Mouse (Mus musculus): ENCODE measurements around the gene Majin.

DNA sequence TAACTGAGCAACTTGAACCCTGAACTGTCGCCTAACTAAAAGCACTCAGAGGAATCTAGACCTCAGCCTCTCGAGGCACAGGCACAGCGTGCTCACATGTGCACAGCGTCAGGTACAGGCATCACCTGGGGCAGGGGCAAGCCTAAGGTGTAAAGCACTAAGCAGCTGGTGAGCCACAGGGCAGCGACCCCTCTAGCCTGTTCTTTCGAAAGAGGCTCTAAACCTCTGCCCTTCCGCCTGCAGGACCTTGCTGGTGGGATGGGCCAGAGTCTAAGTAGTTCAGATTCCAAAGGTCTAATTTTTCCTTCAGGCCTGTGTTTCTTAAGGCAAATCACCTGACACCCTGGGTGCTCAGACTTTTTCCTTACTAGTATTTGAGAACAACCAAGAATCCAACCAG lies 87.9 kb downstream of the Majin start:
- TF ChIP-seq CTCF (IDR thresholded peaks at IDR 0.05; ENCODE audit: borderline replicate concordance, insufficient read depth, low read depth, low read length) (no peak), POLR2A (IDR thresholded peaks at IDR 0.05; ENCODE audit: borderline replicate concordance, insufficient read depth, low read length) (no peak)
